Mouse (Mus musculus) left cerebral cortex, adult 18-20 months (tissue): ENCODE data around the gene Mrps11. TPM values are rescaled to one million over a fixed set of nuclear protein-coding genes. Genes with fewer than 3 reads are reported as not detected.

ENCODE experiments used
- DNase-seq, 2 experiments: peaks; one replicate each; pipeline ENCODE4 v3.0.0; 2021 to 2022; ENCODE audit warnings: low spot score in 2 of 2, mixed read lengths in 1 of 2
- long read RNA-seq, 2 experiments: library from polyadenylated mRNA; stranded (forward); transcript quantifications; one replicate each; pipeline ENCODE4 v2.0.0; 2021
- total RNA-seq, 2 experiments: library from RNA; stranded (reverse); gene quantifications; 2 replicates each; pipeline ENCODE4 v1.2.3; 2021

Mrps11 gene
- total RNA-seq, result 10 to 100 TPM; 38.5 to 40.1 TPM
- long read RNA-seq, experiment 1, transcript Mrps11-201 (6 exons, 1,056 nt), result major isoform, 40 of 48 reads
- long read RNA-seq, experiment 1, partial matches to known transcripts, result 0 of 48 reads
- long read RNA-seq, experiment 1, other reads (novel, unspliced or antisense), result 5 of 48 reads
- long read RNA-seq, experiment 2, transcript Mrps11-201 (6 exons, 1,056 nt), result major isoform, 24 of 26 reads
- long read RNA-seq, experiment 2, partial matches to known transcripts, result 2 of 26 reads
- long read RNA-seq, experiment 2, other reads (novel, unspliced or antisense), result 0 of 26 reads

- peak; percentile 85 to 87 for DNase-seq
Measured at GRCm38 (mm10) chr7:78782639-78783581, at the start of gene Mrps11, which contains the start of gene Mrpl46. Gene Mrps11, plus strand, starts transcription at chr7:78783119. Gene Mrpl46, minus strand, starts transcription at chr7:78783531.

- DNase-seq, result no peak
Measured at GRCm38 (mm10) chr7:78737196-78737595, 45.7 kb upstream of the Mrps11 start.

- no peak for DNase-seq
Measured at GRCm38 (mm10) chr7:78737614-78738210, 45.2 kb upstream of the Mrps11 start, which contains the start of gene Ntrk3. Gene Ntrk3, minus strand, starts transcription at chr7:78738012.

- no peak for DNase-seq
Measured at GRCm38 (mm10) chr7:78739351-78740000, 43.4 kb upstream of the Mrps11 start.

- no peak for DNase-seq
Measured at GRCm38 (mm10) chr7:78743731-78744385, 39.1 kb upstream of the Mrps11 start.

- DNase-seq, result no peak
Measured at GRCm38 (mm10) chr7:78752961-78753360, 30.0 kb upstream of the Mrps11 start.

GRCm38 (mm10) chr7:78753752-78754457 lies 29.0 kb upstream of the Mrps11 start:
- DNase-seq, result no peak

- no peak for DNase-seq
Measured at GRCm38 (mm10) chr7:78754458-78755000, 28.4 kb upstream of the Mrps11 start.

- DNase-seq, result no peak
Measured at GRCm38 (mm10) chr7:78763801-78764200, 19.1 kb upstream of the Mrps11 start.

GRCm38 (mm10) chr7:78765215-78765631 lies 17.7 kb upstream of the Mrps11 start:
- no peak for DNase-seq

GRCm38 (mm10) chr7:78766019-78766683 lies 16.8 kb upstream of the Mrps11 start:
- DNase-seq, result peak; percentile 91 to 95

GRCm38 (mm10) chr7:78767929-78768531 lies 14.9 kb upstream of the Mrps11 start:
- DNase-seq, result no peak

- DNase-seq, result no peak
Measured at GRCm38 (mm10) chr7:78769075-78769652, 13.8 kb upstream of the Mrps11 start.

GRCm38 (mm10) chr7:78770936-78771335 lies 12.0 kb upstream of the Mrps11 start:
- DNase-seq, result no peak

- DNase-seq, result no peak
Measured at GRCm38 (mm10) chr7:78778741-78779140, 4.2 kb upstream of the Mrps11 start.

- no peak for DNase-seq
Measured at GRCm38 (mm10) chr7:78785906-78786305, 3.0 kb downstream of the Mrps11 start.

- peak in 1 of 2 experiments; percentile 44 for DNase-seq
Measured at GRCm38 (mm10) chr7:78787793-78788380, 5.0 kb downstream of the Mrps11 start.
